Mouse (Mus musculus) CD4-positive, CD25-positive, alpha-beta regulatory T cell, adult 4 months (primary cell): ENCODE data around the gene Tgif1. TPM values are rescaled to one million over a fixed set of nuclear protein-coding genes. Genes with fewer than 3 reads are reported as not detected.

Experiments
- ATAC-seq: one replicate; pipeline ENCODE4 v1.8.0; 2017
- polyA plus RNA-seq, 2 experiments: library from polyadenylated mRNA; unstranded; fragments of 100-300 nt; shearing (Covaris generic); gene quantifications; one replicate each; pipeline ENCODE4 v1.2.1; 2017

The Tgif1 gene
- polyA plus RNA-seq, 2 experiments from 2014 or later, result 57.4 to 72.4 TPM

- no peak for ATAC-seq
These were observed 51.3 kb downstream of the Tgif1 start for GRCm38 (mm10) chr17:70802022-70802421.

- ATAC-seq, result no peak
These were observed 54.1 kb downstream of the Tgif1 start for GRCm38 (mm10) chr17:70799266-70799665.

DNA sequence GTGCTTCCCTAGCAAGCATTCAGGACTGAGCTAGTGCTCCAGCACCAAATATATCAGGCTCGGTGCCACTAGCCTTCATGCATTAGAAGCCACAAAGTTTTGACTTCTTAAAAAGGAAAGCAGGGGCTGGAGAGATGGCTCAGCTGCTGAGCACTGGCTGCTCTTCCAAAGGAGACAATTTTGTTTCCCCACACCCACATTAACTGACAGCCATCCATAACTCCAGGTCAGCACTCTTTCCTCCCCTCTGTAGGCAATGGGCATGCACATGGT is 55.6 kb downstream of the Tgif1 start:
- no peak for ATAC-seq

DNA sequence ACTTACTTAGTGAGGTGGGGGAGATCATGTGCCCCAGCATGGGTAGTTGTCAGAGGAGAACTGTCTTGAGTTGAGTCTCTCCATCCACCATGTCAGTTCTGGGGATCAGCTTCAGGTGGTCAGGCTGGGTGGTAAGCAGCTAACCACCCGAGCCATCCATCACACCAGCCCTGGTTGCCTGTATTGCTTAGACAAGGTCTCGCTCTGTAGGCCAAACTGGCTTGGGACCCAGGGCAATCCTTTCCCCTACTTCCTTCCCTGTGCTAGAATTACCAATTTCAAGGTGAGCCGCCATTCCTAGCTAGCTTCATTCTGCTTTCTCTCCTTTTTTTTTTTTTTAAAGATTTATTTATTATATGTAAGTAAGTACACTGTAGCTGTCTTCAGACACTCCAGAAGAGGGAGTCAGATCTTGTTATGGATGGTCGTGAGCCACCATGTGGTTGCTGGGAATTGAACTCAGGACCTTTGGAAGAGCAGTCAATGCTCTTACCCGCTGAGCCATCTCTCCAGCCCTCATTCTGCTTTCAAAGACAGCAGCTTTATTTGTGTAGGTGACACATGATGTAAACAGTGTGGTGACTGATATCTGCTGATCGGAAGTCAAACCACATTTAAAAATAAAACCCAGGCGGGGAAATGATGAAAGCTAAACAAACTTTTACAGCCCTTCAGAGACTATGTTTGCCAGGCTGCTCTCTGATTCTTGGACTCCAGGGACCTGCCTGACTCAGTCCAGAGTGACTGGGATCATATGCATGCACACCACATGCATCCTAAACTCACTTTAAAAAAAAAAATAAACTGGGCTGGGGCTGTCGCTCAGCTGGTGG is 56.2 kb downstream of the Tgif1 start:
- ATAC-seq, result no peak

GRCm38 (mm10) chr17:70795196-70795595 is 58.1 kb downstream of the Tgif1 start:
- ATAC-seq, result no peak

GRCm38 (mm10) chr17:70794722-70795121 is 58.6 kb downstream of the Tgif1 start:
- no peak for ATAC-seq

DNA sequence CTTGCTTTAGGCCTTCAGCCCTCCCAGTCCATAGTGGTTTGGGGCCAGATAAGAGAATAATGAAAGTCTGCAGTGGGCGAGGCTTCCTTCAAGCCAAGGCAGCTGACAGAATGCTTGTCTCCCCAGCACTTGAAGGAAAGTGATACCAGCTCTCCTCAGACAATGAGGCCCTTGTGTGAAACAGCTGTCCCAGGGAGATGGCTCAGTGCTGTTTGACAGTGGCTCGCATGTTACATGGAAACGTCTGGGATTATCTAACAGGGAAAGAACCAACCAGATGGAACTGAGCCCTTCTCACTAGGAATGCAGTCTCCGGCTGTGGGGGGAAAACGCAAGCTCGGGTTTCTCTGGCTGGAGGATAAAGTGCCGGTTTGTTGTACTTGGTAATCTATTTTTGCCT is 59.1 kb downstream of the Tgif1 start:
- ATAC-seq, result no peak

Other genes with a start within 250 kb of the Tgif1 start
- gene Myom1, start 149.1 kb upstream of the Tgif1 start, polyA plus RNA-seq, result 1 to 10 TPM in 1 of 2 experiments, under 1 TPM in 1; 0.28 to 1.6 TPM
- 100 to 1,000 TPM; 601 to 659 TPM for gene Myl12a, start 149.3 kb upstream of the Tgif1 start, polyA plus RNA-seq